Mouse (Mus musculus) CH12.LX (cell line): ENCODE results near the gene Ankrd61. TPM values are rescaled to one million over a fixed set of nuclear protein-coding genes. Genes with fewer than 3 reads are reported as not detected.

Experiments
- DNase-seq: peaks from one replicate; pipeline ENCODE4 v3.0.0-alpha.2; 2013; ENCODE audit errors: extremely low read depth
- H3K27ac ChIP-seq: 2 replicates; pipeline ENCODE4 v1.5.1; 2012; ENCODE audit warnings: low read depth, mild to moderate bottlenecking, control low read depth, moderate library complexity; ENCODE audit not compliant: insufficient read depth
- H3K27me3 ChIP-seq: replicated peaks from 2 replicates; pipeline ENCODE3; 2012; ENCODE audit warnings: inconsistent platforms
- H3K36me3 ChIP-seq, 2 experiments: replicated peaks in 1 of 2; 2 replicates each; pipeline versions ENCODE3 to v1.6.1; 2012; ENCODE audit warnings: inconsistent platforms in 1 of 2, low read length in 1 of 2, mild to moderate bottlenecking in 1 of 2, mixed read lengths in 1 of 2, moderate library complexity in 1 of 2; ENCODE audit not compliant: control insufficient read depth in 1 of 2, insufficient read depth in 1 of 2
- H3K4me1 ChIP-seq, 2 experiments: 2 replicates each; pipeline ENCODE4 v1.6.1; 2012; ENCODE audit warnings: inconsistent platforms in 1 of 2, moderate library complexity in 1 of 2; ENCODE audit not compliant: insufficient read depth in 2 of 2, control insufficient read depth in 1 of 2
- H3K4me2 ChIP-seq: 2 replicates; pipeline ENCODE4 v1.6.1; 2012; ENCODE audit warnings: low read depth, mild to moderate bottlenecking, control low read depth; ENCODE audit not compliant: poor library complexity, insufficient read depth, severe bottlenecking
- H3K4me3 ChIP-seq, 3 experiments: fragments of 150-350 bp in 1 of 3; sonication (generic) in 1 of 3; replicated peaks in 1 of 3; 2 replicates each; pipeline versions ENCODE3 to v1.5.1; 2011 to 2012; ENCODE audit warnings: low read depth in 2 of 3, low read length in 2 of 3, mild to moderate bottlenecking in 2 of 3, moderate library complexity in 2 of 3, control low read depth in 1 of 3, improper control_type of control experiment in 1 of 3, inconsistent platforms in 1 of 3, mixed read lengths in 1 of 3; ENCODE audit not compliant: poor library complexity in 1 of 3
- H3K79me2 ChIP-seq: replicated peaks from 2 replicates; pipeline ENCODE4 v1.6.1; 2012; ENCODE audit warnings: mild to moderate bottlenecking, moderate library complexity; ENCODE audit not compliant: control insufficient read depth, poor library complexity, insufficient read depth, severe bottlenecking; ENCODE audit errors: extremely low read depth
- H3K9ac ChIP-seq: 2 replicates; pipeline ENCODE4 v1.6.1; 2012; ENCODE audit warnings: low read depth, mild to moderate bottlenecking, control low read depth, moderate library complexity; ENCODE audit not compliant: insufficient read depth
- H3K9me3 ChIP-seq: replicated peaks from 2 replicates; pipeline ENCODE3; 2012; ENCODE audit warnings: low read length, inconsistent platforms, mixed read lengths
- BHLHE40 ChIP-seq: IDR thresholded peaks from 2 replicates; pipeline ENCODE4 v1.6.1; 2011; ENCODE audit warnings: mild to moderate bottlenecking, low read depth, low read length, improper control_type of control experiment
- CHD2 ChIP-seq: IDR thresholded peaks from 2 replicates; pipeline ENCODE4 v1.6.1; 2011; ENCODE audit warnings: low read length, improper control_type of control experiment
- CTCF ChIP-seq, 2 experiments: IDR thresholded peaks in 1 of 2; conservative IDR thresholded peaks in 1 of 2; 2 replicates each; pipeline ENCODE4 v1.5.1; 2011 to 2012; ENCODE audit warnings: low read depth in 2 of 2, low read length in 2 of 2, improper control_type of control experiment in 1 of 2, inconsistent platforms in 1 of 2, mild to moderate bottlenecking in 1 of 2, moderate library complexity in 1 of 2
- E2F4 ChIP-seq: IDR thresholded peaks from 2 replicates; pipeline ENCODE4 v1.6.1; 2011; ENCODE audit warnings: low read depth, low read length, improper control_type of control experiment; ENCODE audit not compliant: insufficient replicate concordance
- ELF1 ChIP-seq: IDR thresholded peaks from 2 replicates; pipeline ENCODE4 v1.6.1; 2014; ENCODE audit warnings: low read depth, mild to moderate bottlenecking, inconsistent platforms, low read length, improper control_type of control experiment
- HCFC1 ChIP-seq: IDR thresholded peaks from 2 replicates; pipeline ENCODE4 v1.6.1; 2012; ENCODE audit warnings: low read depth, mild to moderate bottlenecking, inconsistent platforms, low read length, improper control_type of control experiment
- IRF4 ChIP-seq: IDR thresholded peaks from 2 replicates; pipeline ENCODE4 v1.6.1; 2014; ENCODE audit warnings: low read depth, mild to moderate bottlenecking, inconsistent platforms, low read length, improper control_type of control experiment
- JUN ChIP-seq: IDR thresholded peaks from 2 replicates; pipeline ENCODE4 v1.6.1; 2011; ENCODE audit warnings: low read depth, mild to moderate bottlenecking, low read length, improper control_type of control experiment, moderate library complexity; ENCODE audit not compliant: insufficient read depth
- JUND ChIP-seq: conservative IDR thresholded peaks from 2 replicates; pipeline ENCODE4 v1.6.1; 2011; ENCODE audit warnings: low read depth, low read length, improper control_type of control experiment
- MYC ChIP-seq: IDR thresholded peaks from 2 replicates; pipeline ENCODE4 v1.6.1; 2011; ENCODE audit warnings: low read depth, mild to moderate bottlenecking, improper control_type of control experiment, low read length
- NELFE ChIP-seq: IDR thresholded peaks from 2 replicates; pipeline ENCODE4 v1.6.1; 2011; ENCODE audit warnings: low read depth, low read length, improper control_type of control experiment
- PAX5 ChIP-seq: IDR thresholded peaks from 2 replicates; pipeline ENCODE4 v1.6.1; 2012; ENCODE audit warnings: low read length, inconsistent platforms, mixed read lengths
- POLR2A ChIP-seq: IDR thresholded peaks from 2 replicates; pipeline ENCODE4 v1.6.1; 2011; ENCODE audit warnings: low read depth, mild to moderate bottlenecking, improper control_type of control experiment, low read length
- RAD21 ChIP-seq: IDR thresholded peaks from 2 replicates; pipeline ENCODE4 v1.6.1; 2011; ENCODE audit warnings: low read depth, mild to moderate bottlenecking, low read length, improper control_type of control experiment, moderate library complexity
- SIN3A ChIP-seq: IDR thresholded peaks from 2 replicates; pipeline ENCODE4 v1.6.1; 2012; ENCODE audit warnings: low read length, improper control_type of control experiment, inconsistent platforms
- SMC3 ChIP-seq: IDR thresholded peaks from 2 replicates; pipeline ENCODE4 v1.6.1; 2011; ENCODE audit warnings: low read depth, low read length, improper control_type of control experiment
- TBP ChIP-seq: conservative IDR thresholded peaks from 2 replicates; pipeline ENCODE4 v1.6.1; 2011; ENCODE audit warnings: low read depth, low read length, improper control_type of control experiment
- TCF12 ChIP-seq: IDR thresholded peaks from 2 replicates; pipeline ENCODE4 v1.6.1; 2014; ENCODE audit warnings: low read depth, mild to moderate bottlenecking, inconsistent platforms, low read length, improper control_type of control experiment
- USF2 ChIP-seq: conservative IDR thresholded peaks from 2 replicates; pipeline ENCODE4 v1.6.1; 2011; ENCODE audit warnings: low read depth, low read length, improper control_type of control experiment
- ZC3H11A ChIP-seq: IDR thresholded peaks from 2 replicates; pipeline ENCODE4 v1.6.1; 2012; ENCODE audit warnings: low read depth, mild to moderate bottlenecking, inconsistent platforms, low read length, improper control_type of control experiment
- ZKSCAN1 ChIP-seq: IDR thresholded peaks from 2 replicates; pipeline ENCODE4 v1.6.1; 2012; ENCODE audit warnings: low read depth, inconsistent platforms, low read length, improper control_type of control experiment, borderline replicate concordance
- ZMIZ1 ChIP-seq: IDR thresholded peaks from 2 replicates; pipeline ENCODE4 v1.6.1; 2012; ENCODE audit warnings: low read depth, mild to moderate bottlenecking, inconsistent platforms, low read length, improper control_type of control experiment
- dilution Hi-C: fragments of 300-500 bp; cut with MboI; formaldehyde crosslinking; loops from 2 replicates; pipeline ENCODE4 v1.14.3; 2020; ENCODE audit warnings: low sequenced_read_pairs; ENCODE audit not compliant: extremely low pct_unique_long_range_greater_than_20kb, extremely low pct_ligation_motif_present
- in situ Hi-C: fragments of 300-500 bp; cut with MboI; formaldehyde crosslinking; loops from 3 replicates; pipeline ENCODE4 v1.14.3; 2019; ENCODE audit warnings: low sequenced_read_pairs, low pct_ligation_motif_present, low pct_unique_long_range_greater_than_20kb, mixed read lengths
- polyA plus RNA-seq: library from polyadenylated mRNA; unstranded; fragments of >175 nt; gene quantifications from 2 replicates; pipeline ENCODE4 v1.2.1, GENCODE M21; 2012; ENCODE audit warnings: low read depth; ENCODE audit not compliant: insufficient read length
- total RNA-seq, 2 experiments: library from RNA; depleted of rRNA; stranded (reverse); fragments of 300-350 nt in 1 of 2; fragments of >200 nt in 1 of 2; gene quantifications; 2 replicates each; pipeline ENCODE4 v1.2.3; 2012 to 2014

Ankrd61 gene
- total and polyA plus RNA-seq, 3 experiments = 0.08 to 0.50 TPM; not detected in 1

- H3K4me1 ChIP-seq = no peaks in the 10 kb centered on the region
- TF ChIP-seq JUN (no peak), JUND (no peak), TBP (no peak), ZKSCAN1 (no peak), NELFE (no peak), HCFC1 (no peak), IRF4 (no peak), USF2 (no peak), ZC3H11A (no peak), BHLHE40 (no peak), ZMIZ1 (no peak)
- no peaks in the 10 kb centered on the region for H3K79me2 ChIP-seq
- H3K4me3 ChIP-seq = no peak within 1 kb of the TSS
- H3K4me2 ChIP-seq = no peak within 1 kb of the TSS
- H3K27ac ChIP-seq = no peak within 1 kb of the TSS
- H3K36me3 ChIP-seq = peaks cover 37 to 56% of the 10 kb centered on the region in 2 experiments
- H3K27me3 ChIP-seq = no peaks in the 10 kb centered on the region
- in situ Hi-C loops (no loop called here), dilution Hi-C loops (no loop called here)
- H3K9ac ChIP-seq = no peak within 1 kb of the TSS
- H3K9me3 ChIP-seq = no peaks in the 10 kb centered on the region
- DNase-seq = no peak
Observed at GRCm38 (mm10) chr5:143932831-143933230, 35.3 kb upstream of the Ankrd61 start, which contains the start of gene Rsph10b. Rsph10b (plus strand) TSS chr5:143933035.

GRCm38 (mm10) chr5:143931863-143932580 lies 34.5 kb upstream of the Ankrd61 start:
- in situ Hi-C loops (no loop called here), dilution Hi-C loops (no loop called here)
- no peak for TF ChIP-seq ELF1
- TF ChIP-seq RAD21 = no peak
- TF ChIP-seq CTCF (conservative IDR thresholded peaks at IDR 0.05 in 1 of 2, IDR thresholded peaks at IDR 0.05 in 1 of 2; ENCODE audit: low read depth in 2 of 2, low read length in 2 of 2) = no peak
- no peak for TF ChIP-seq NELFE
- H3K4me1 ChIP-seq = no peaks in the 10 kb centered on the region
- no peak overlapping the region for H3K9ac ChIP-seq
- no peaks in the 10 kb centered on the region for H3K79me2 ChIP-seq
- no peak overlapping the region for H3K4me2 ChIP-seq
- no peaks in the 10 kb centered on the region for H3K9me3 ChIP-seq
- no peaks in the 10 kb centered on the region for H3K27me3 ChIP-seq
- no peak for DNase-seq
- H3K36me3 ChIP-seq = peaks cover 42 to 59% of the 10 kb centered on the region in 2 experiments
- H3K4me3 ChIP-seq = no peak overlapping the region
- H3K27ac ChIP-seq = no peak overlapping the region

- dilution Hi-C loops (no loop called here), in situ Hi-C loops (no loop called here)
- H3K4me2 ChIP-seq = no peak overlapping the region
- no peaks in the 10 kb centered on the region for H3K9me3 ChIP-seq
- peaks cover 53 to 73% of the 10 kb centered on the region in 2 experiments for H3K36me3 ChIP-seq
- no peaks in the 10 kb centered on the region for H3K4me1 ChIP-seq
- H3K27ac ChIP-seq = no peak overlapping the region
- no peak overlapping the region for H3K4me3 ChIP-seq
- TF ChIP-seq TBP = no peak
- TF ChIP-seq PAX5 = no peak
- no peak for TF ChIP-seq SIN3A
- TF ChIP-seq HCFC1 = no peak
- no peak for TF ChIP-seq POLR2A
- no peak for TF ChIP-seq SMC3
- no peak for TF ChIP-seq E2F4
- no peak for TF ChIP-seq NELFE
- no peak for TF ChIP-seq TCF12
- TF ChIP-seq BHLHE40 = no peak
- TF ChIP-seq CHD2 = no peak
- no peak for TF ChIP-seq MYC
- TF ChIP-seq ELF1 = no peak
- TF ChIP-seq JUND = no peak
- H3K27me3 ChIP-seq = no peaks in the 10 kb centered on the region
- DNase-seq = no peak
- no peaks in the 10 kb centered on the region for H3K79me2 ChIP-seq
- H3K9ac ChIP-seq = no peak overlapping the region
Observed at GRCm38 (mm10) chr5:143930656-143931055, 33.2 kb upstream of the Ankrd61 start.
